8 mouse cellular contexts compared by ENCODE assay signal in genomic region chr11:19020951-19021710, GRCm38 (mm10). TPM values are rescaled to one million over a fixed set of nuclear protein-coding genes. Genes with fewer than 3 reads are reported as not detected.
DNase-seq lines count a peak whose midpoint lies in the region; ATAC-seq and TF ChIP-seq lines count a peak whose summit lies in the region.

No protein-coding gene starts in this region.

- peaks cover 6% of the 10 kb centered on the region; the same call in 1 of the 2 replicates for H3K27me3 ChIP-seq in thymus, adult 2 months (ENCODE audit: control insufficient read depth, insufficient read depth, low read length)
- no peaks in the 10 kb centered on the region for H3K27me3 ChIP-seq in liver, embryonic 11.5 days (replicated peaks; ENCODE audit: control insufficient read depth, insufficient read depth, low read length)
- H3K27me3 ChIP-seq in neural tube, embryonic 15.5 days (replicated peaks), result no peaks in the 10 kb centered on the region

- peak; percentile 18 for DNase-seq in thymus, postnatal 4 days
- DNase-seq in thymus, adult 2 months, result no peak
- DNase-seq in cerebellum, postnatal 4 days (ENCODE audit: low spot score in 2 of 2), result peak; percentile 28 to 50
- peak; percentile 54 to 56 for DNase-seq in heart, postnatal 10 days
- peak; percentile 57 for DNase-seq in liver, embryonic 11.5 days (ENCODE audit: low spot score)
- DNase-seq in layer of hippocampus, adult 8-10 months (ENCODE audit: low spot score in 2 of 2), result no peak
- DNase-seq in layer of hippocampus, adult 18-20 months (ENCODE audit: low spot score in 2 of 2), result no peak

- H3K4me1 ChIP-seq in thymus, adult 2 months (replicated peaks; ENCODE audit: control insufficient read depth, insufficient read depth, low read length), result no peaks in the 10 kb centered on the region
- peaks cover 16% of the 10 kb centered on the region for H3K4me1 ChIP-seq in liver, embryonic 11.5 days (replicated peaks; ENCODE audit: control insufficient read depth, insufficient read depth, low read length)
- H3K4me1 ChIP-seq in neural tube, embryonic 15.5 days, result peaks cover 23% of the 10 kb centered on the region

- no peak overlapping the region for H3K4me3 ChIP-seq in thymus, adult 2 months (ENCODE audit: control insufficient read depth, insufficient read depth, low read length)
- peak overlapping the region; percentile 70 for H3K4me3 ChIP-seq in liver, embryonic 11.5 days (ENCODE audit: low read depth, low read length)
- H3K4me3 ChIP-seq in neural tube, embryonic 15.5 days (replicated peaks), result peak overlapping the region; percentile 73

- no peak for TF ChIP-seq CTCF in thymus, adult 2 months (IDR thresholded peaks at IDR 0.05; ENCODE audit: borderline replicate concordance, control insufficient read depth, extremely low read depth, insufficient read depth, low read length, poor library complexity)

- TF ChIP-seq POLR2A in thymus, adult 2 months (IDR thresholded peaks at IDR 0.05; ENCODE audit: control insufficient read depth, extremely low read depth, insufficient read depth, low read length, poor library complexity), result no peak

- H3K36me3 ChIP-seq in thymus, adult 2 months (ENCODE audit: control insufficient read depth, insufficient read depth, low read length), result no peaks in the 10 kb centered on the region
- no peaks in the 10 kb centered on the region for H3K36me3 ChIP-seq in liver, embryonic 11.5 days (ENCODE audit: control insufficient read depth, insufficient read depth, low read length)
- no peaks in the 10 kb centered on the region for H3K36me3 ChIP-seq in neural tube, embryonic 15.5 days

- peak; percentile 4; the same call in 1 of the 2 replicates for ATAC-seq in liver, embryonic 11.5 days (replicated peaks; ENCODE audit: low FRiP score)
- ATAC-seq in neural tube, embryonic 15.5 days (ENCODE audit: low FRiP score), result peak; percentile 45

- no peaks in the 10 kb centered on the region for H3K9me3 ChIP-seq in liver, embryonic 11.5 days (ENCODE audit: control insufficient read depth, low read length)
- no peaks in the 10 kb centered on the region for H3K9me3 ChIP-seq in neural tube, embryonic 15.5 days (replicated peaks)

- H3K27ac ChIP-seq in thymus, adult 2 months (ENCODE audit: control insufficient read depth, insufficient read depth, low read length), result no peak overlapping the region
- peak overlapping the region; percentile 56; the same call in 1 of the 2 replicates for H3K27ac ChIP-seq in liver, embryonic 11.5 days (ENCODE audit: low read depth, low read length)
- H3K27ac ChIP-seq in neural tube, embryonic 15.5 days (replicated peaks), result peak overlapping the region; percentile 100

- intact Hi-C loops in heart, postnatal 10 days (cut with DNase I), result loop anchor here (5.0 to 10.0 kb wide), 5 partner anchors 1006 to 1739 kb away; partner anchors contain the start of gene Etaa1

- peak overlapping the region; percentile 50; the same call in 1 of the 2 replicates for H3K9ac ChIP-seq in liver, embryonic 11.5 days (ENCODE audit: low read depth, low read length)
- H3K9ac ChIP-seq in neural tube, embryonic 15.5 days (replicated peaks), result peak overlapping the region; percentile 54

- 14% methylated on average over 28 of the region's 28 CpGs for WGBS in thymus, adult 2 months
- WGBS in liver, embryonic 11.5 days, result 5% methylated on average over 28 of the region's 28 CpGs
- WGBS in neural tube, embryonic 15.5 days, result 3% methylated on average over 28 of the region's 28 CpGs

- peak overlapping the region; percentile 98 for H3K4me2 ChIP-seq in liver, embryonic 11.5 days
- peak overlapping the region; percentile 87 for H3K4me2 ChIP-seq in neural tube, embryonic 15.5 days

RNA-seq across cellular contexts. Expression of gene Meis1, which starts 2.3 kb away (rescaled TPM):
- 4.6 and 6.6 TPM in 2 replicates for polyA plus RNA-seq in thymus, adult 2 months (2012; rRNA removed)
- 10 to 100 TPM; 26.9 to 44.1 TPM for total RNA-seq in heart, postnatal 10 days (2021)
- polyA plus RNA-seq in liver, embryonic 11.5 days (2014; fragmentation: Nextera tagmentation; extraction: Ambion mirVana), result 44.7 and 46.6 TPM in 2 replicates
- 156 and 166 TPM in 2 replicates for polyA plus RNA-seq in neural tube, embryonic 15.5 days (2015; fragmentation: Nextera tagmentation; extraction: Ambion mirVana)
- 1 to 10 TPM; 2.2 to 3.0 (median 2.6) TPM for total RNA-seq in layer of hippocampus, adult 8-10 months (2022)
- 1 to 10 TPM; 2.1 to 2.2 TPM for total RNA-seq in layer of hippocampus, adult 18-20 months (2021)

Comparison
In these comparisons a context has a peak if more than half of its experiments do, and no peak if none do; other contexts are left out.
1. DNase-seq: peak in thymus, postnatal 4 days (single experiment), cerebellum, postnatal 4 days (2 of 2), heart, postnatal 10 days (2 of 2) and liver, embryonic 11.5 days (single experiment); none in thymus, adult 2 months (single experiment), layer of hippocampus, adult 8-10 months (0 of 2) and layer of hippocampus, adult 18-20 months (0 of 2).
2. RNA of gene Meis1, which starts 2.3 kb away (total RNA-seq): 26.9 to 44.1 TPM in heart, postnatal 10 days; 2.2 to 3.0 TPM in layer of hippocampus, adult 8-10 months and 2.1 to 2.2 TPM in layer of hippocampus, adult 18-20 months; every median in the first group is over 4 times any median in the second.